Mouse (Mus musculus): ENCODE measurements at regions not wholly inside any gene's neighbourhood (a gene's known extent, or its start where the extent isn't known, plus 50 kb on each side); places are given as distances from the start of the nearest gene placed in this dataset.

- no peak for DNase-seq (ENCODE audit: extremely low spot score, low spot score)
- 83% methylated on average over 5 of the region's 5 CpGs for WGBS
Measured at GRCm38 (mm10) chr15:61165050-61165449, 242.2 kb upstream of the A1bg start.

GRCm38 (mm10) chr15:61161397-61161796 lies 238.6 kb upstream of the A1bg start:
- Histone ChIP-seq H3K27me3 (ENCODE audit: poor library complexity, severe bottlenecking) (peaks cover 24% of the 10 kb centered on the region), H3K27ac (no peak overlapping the region), H3K4me1 (peaks cover 13% of the 10 kb centered on the region), H3K9me3 (no peaks in the 10 kb centered on the region), H3K36me3 (replicated peaks) (no peaks in the 10 kb centered on the region), H3K4me3 (no peak overlapping the region)
- DNase-seq (ENCODE audit: extremely low spot score, low spot score) = no peak
- WGBS = 83% methylated on average over 5 of the region's 5 CpGs

More at GRCm38 (mm10) chr15:61165050-61165449, 242.2 kb upstream of the A1bg start:
- Histone ChIP-seq H3K9me3 (no peaks in the 10 kb centered on the region), H3K4me1 (no peaks in the 10 kb centered on the region), H3K27ac (no peak overlapping the region), H3K27me3 (ENCODE audit: poor library complexity, severe bottlenecking) (peaks cover under 1% of the 10 kb centered on the region; the same call in 1 of the 2 replicates), H3K36me3 (replicated peaks) (no peaks in the 10 kb centered on the region), H3K4me3 (no peak overlapping the region)

- H3K4me3 ChIP-seq = no peak overlapping the region
- 84% methylated on average over 1 of the region's 1 CpGs for WGBS
- H3K4me1 ChIP-seq = peaks cover 13% of the 10 kb centered on the region
- no peaks in the 10 kb centered on the region for H3K9me3 ChIP-seq
- no peaks in the 10 kb centered on the region for H3K36me3 ChIP-seq (replicated peaks)
- no peak overlapping the region for H3K27ac ChIP-seq
- no peak for DNase-seq (ENCODE audit: extremely low spot score, low spot score)
- peaks cover 29% of the 10 kb centered on the region for H3K27me3 ChIP-seq (ENCODE audit: poor library complexity, severe bottlenecking)
Measured at GRCm38 (mm10) chr15:61160666-61161065, 237.9 kb upstream of the A1bg start.

GRCm38 (mm10) chr15:61159552-61159951 lies 236.7 kb upstream of the A1bg start:
- 90% methylated on average over 5 of the region's 5 CpGs for WGBS
- no peak overlapping the region for H3K27ac ChIP-seq
- H3K27me3 ChIP-seq (ENCODE audit: poor library complexity, severe bottlenecking) = peaks cover 40% of the 10 kb centered on the region
- H3K36me3 ChIP-seq (replicated peaks) = no peaks in the 10 kb centered on the region
- no peak overlapping the region for H3K4me3 ChIP-seq
- no peak for DNase-seq (ENCODE audit: extremely low spot score, low spot score)
- H3K4me1 ChIP-seq = peaks cover 13% of the 10 kb centered on the region
- H3K9me3 ChIP-seq = no peaks in the 10 kb centered on the region

- H3K4me1 ChIP-seq = peaks cover 13% of the 10 kb centered on the region
- no peaks in the 10 kb centered on the region for H3K36me3 ChIP-seq (replicated peaks)
- H3K9me3 ChIP-seq = no peaks in the 10 kb centered on the region
- peak; percentile 44 for DNase-seq (ENCODE audit: extremely low spot score, low spot score)
- 11% methylated on average over 13 of the region's 13 CpGs for WGBS
- peak overlapping the region; percentile 72 for H3K27ac ChIP-seq
- H3K4me3 ChIP-seq = peak overlapping the region; percentile 50
- H3K27me3 ChIP-seq (ENCODE audit: poor library complexity, severe bottlenecking) = peaks cover 41% of the 10 kb centered on the region
Measured at GRCm38 (mm10) chr15:61158041-61158545, 235.3 kb upstream of the A1bg start.

GRCm38 (mm10) chr15:61157543-61157942 lies 234.7 kb upstream of the A1bg start:
- no peak overlapping the region for H3K27ac ChIP-seq
- peak overlapping the region; percentile 50 for H3K4me3 ChIP-seq
- peaks cover 13% of the 10 kb centered on the region for H3K4me1 ChIP-seq
- H3K9me3 ChIP-seq = no peaks in the 10 kb centered on the region
- WGBS = 9% methylated on average over 13 of the region's 13 CpGs
- H3K27me3 ChIP-seq (ENCODE audit: poor library complexity, severe bottlenecking) = peaks cover 41% of the 10 kb centered on the region
- DNase-seq (ENCODE audit: extremely low spot score, low spot score) = peak; percentile 90
- no peaks in the 10 kb centered on the region for H3K36me3 ChIP-seq (replicated peaks)

GRCm38 (mm10) chr15:61155530-61155929 lies 232.7 kb upstream of the A1bg start:
- no peaks in the 10 kb centered on the region for H3K9me3 ChIP-seq
- no peak overlapping the region for H3K4me3 ChIP-seq
- peaks cover 41% of the 10 kb centered on the region for H3K27me3 ChIP-seq (ENCODE audit: poor library complexity, severe bottlenecking)
- peaks cover 13% of the 10 kb centered on the region for H3K4me1 ChIP-seq
- DNase-seq (ENCODE audit: extremely low spot score, low spot score) = no peak
- H3K27ac ChIP-seq = no peak overlapping the region
- H3K36me3 ChIP-seq (replicated peaks) = no peaks in the 10 kb centered on the region
- 62% methylated on average over 7 of the region's 7 CpGs for WGBS

GRCm38 (mm10) chr15:61154166-61154565 lies 231.4 kb upstream of the A1bg start:
- DNase-seq (ENCODE audit: extremely low spot score, low spot score) = no peak
- 89% methylated on average over 12 of the region's 12 CpGs for WGBS
- Histone ChIP-seq H3K4me3 (no peak overlapping the region), H3K27ac (no peak overlapping the region), H3K27me3 (ENCODE audit: poor library complexity, severe bottlenecking) (peaks cover 32% of the 10 kb centered on the region), H3K4me1 (peaks cover 13% of the 10 kb centered on the region), H3K9me3 (no peaks in the 10 kb centered on the region), H3K36me3 (replicated peaks) (no peaks in the 10 kb centered on the region)

GRCm38 (mm10) chr15:61142851-61143250 lies 220.0 kb upstream of the A1bg start:
- DNase-seq (ENCODE audit: extremely low spot score, low spot score) = no peak
- no peak overlapping the region for H3K27ac ChIP-seq
- H3K27me3 ChIP-seq (ENCODE audit: poor library complexity, severe bottlenecking) = no peaks in the 10 kb centered on the region
- H3K4me3 ChIP-seq = no peak overlapping the region
- WGBS = 82% methylated on average over 3 of the region's 3 CpGs
- no peaks in the 10 kb centered on the region for H3K9me3 ChIP-seq
- no peaks in the 10 kb centered on the region for H3K36me3 ChIP-seq (replicated peaks)
- no peaks in the 10 kb centered on the region for H3K4me1 ChIP-seq

- Histone ChIP-seq H3K4me1 (no peaks in the 10 kb centered on the region), H3K9me3 (no peaks in the 10 kb centered on the region), H3K27ac (no peak overlapping the region), H3K27me3 (ENCODE audit: poor library complexity, severe bottlenecking) (no peaks in the 10 kb centered on the region), H3K4me3 (no peak overlapping the region), H3K36me3 (replicated peaks) (no peaks in the 10 kb centered on the region)
- WGBS = 94% methylated on average over 5 of the region's 5 CpGs
- no peak for DNase-seq (ENCODE audit: extremely low spot score, low spot score)
Measured at GRCm38 (mm10) chr15:61139151-61139550, 216.3 kb upstream of the A1bg start.

- Histone ChIP-seq H3K27me3 (ENCODE audit: poor library complexity, severe bottlenecking) (no peaks in the 10 kb centered on the region), H3K36me3 (replicated peaks) (no peaks in the 10 kb centered on the region), H3K4me1 (no peaks in the 10 kb centered on the region), H3K27ac (no peak overlapping the region), H3K4me3 (no peak overlapping the region), H3K9me3 (no peaks in the 10 kb centered on the region)
- DNase-seq (ENCODE audit: extremely low spot score, low spot score) = no peak
- WGBS = 85% methylated on average over 2 of the region's 2 CpGs
Measured at GRCm38 (mm10) chr15:61136781-61137180, 214.0 kb upstream of the A1bg start.

- H3K27ac ChIP-seq = no peak overlapping the region
- H3K4me1 ChIP-seq = no peaks in the 10 kb centered on the region
- H3K9me3 ChIP-seq = no peaks in the 10 kb centered on the region
- WGBS = 86% methylated on average over 1 of the region's 1 CpGs
- no peak for DNase-seq (ENCODE audit: extremely low spot score, low spot score)
- no peak overlapping the region for H3K4me3 ChIP-seq
- H3K27me3 ChIP-seq (ENCODE audit: poor library complexity, severe bottlenecking) = no peaks in the 10 kb centered on the region
- no peaks in the 10 kb centered on the region for H3K36me3 ChIP-seq (replicated peaks)
Measured at GRCm38 (mm10) chr15:61133316-61133715, 210.5 kb upstream of the A1bg start.

GRCm38 (mm10) chr15:61127971-61128370 lies 205.2 kb upstream of the A1bg start:
- no peak overlapping the region for H3K27ac ChIP-seq
- H3K36me3 ChIP-seq (replicated peaks) = no peaks in the 10 kb centered on the region
- 92% methylated on average over 2 of the region's 2 CpGs for WGBS

GRCm38 (mm10) chr15:61127130-61127529 lies 204.3 kb upstream of the A1bg start:
- Histone ChIP-seq H3K4me1 (no peaks in the 10 kb centered on the region), H3K9me3 (no peaks in the 10 kb centered on the region), H3K27ac (no peak overlapping the region), H3K4me3 (no peak overlapping the region), H3K27me3 (ENCODE audit: poor library complexity, severe bottlenecking) (no peaks in the 10 kb centered on the region), H3K36me3 (replicated peaks) (no peaks in the 10 kb centered on the region)
- no peak for DNase-seq (ENCODE audit: extremely low spot score, low spot score)

More at GRCm38 (mm10) chr15:61127971-61128370, 205.2 kb upstream of the A1bg start:
- DNase-seq (ENCODE audit: extremely low spot score, low spot score) = no peak
- Histone ChIP-seq H3K9me3 (no peaks in the 10 kb centered on the region), H3K4me3 (no peak overlapping the region), H3K27me3 (ENCODE audit: poor library complexity, severe bottlenecking) (no peaks in the 10 kb centered on the region), H3K4me1 (no peaks in the 10 kb centered on the region)
